Comparison of ENCODE assay signal across 7 mouse cellular contexts in genomic region chr4:99929613-99930517, GRCm38 (mm10). TPM values are rescaled to one million over a fixed set of nuclear protein-coding genes. Genes with fewer than 3 reads are reported as not detected.
DNase-seq lines count a peak whose midpoint lies in the region; ATAC-seq lines count a peak whose summit lies in the region.

Itgb3bp (minus strand) TSS chr4:99929813.

- under 1% methylated on average over 56 of the region's 57 CpGs for WGBS in limb, embryonic 11.5 days
- WGBS in midbrain, embryonic 13.5 days: under 1% methylated on average over 56 of the region's 57 CpGs

- H3K4me3 ChIP-seq in limb, embryonic 11.5 days (ENCODE audit: low read depth, low read length): peak within 1 kb of the TSS; percentile 67
- peak within 1 kb of the TSS; percentile 59 for H3K4me3 ChIP-seq in midbrain, embryonic 13.5 days (replicated peaks)

- H3K9ac ChIP-seq in limb, embryonic 11.5 days (ENCODE audit: low read length): peak within 1 kb of the TSS; percentile 70
- H3K9ac ChIP-seq in midbrain, embryonic 13.5 days (replicated peaks): peak within 1 kb of the TSS; percentile 79

- H3K9me3 ChIP-seq in limb, embryonic 11.5 days (ENCODE audit: control insufficient read depth, low read length): no peaks in the 10 kb centered on the region
- H3K9me3 ChIP-seq in midbrain, embryonic 13.5 days: no peaks in the 10 kb centered on the region

- ATAC-seq in granulocyte monocyte progenitor cell, adult 5-6 weeks (replicated peaks; ENCODE audit: poor library complexity, severe bottlenecking): peak; percentile 71
- ATAC-seq in limb, embryonic 11.5 days (ENCODE audit: insufficient number of reproducible peaks, low FRiP score, low TSS enrichment, low read depth): peak; percentile 91
- ATAC-seq in midbrain, embryonic 13.5 days: peak; percentile 96

- peak; percentile 92 for DNase-seq in adrenal gland, postnatal 14 days
- peak; percentile 86 for DNase-seq in embryo, embryonic 9.5 days (ENCODE audit: extremely low spot score)
- peak; percentile 92 for DNase-seq in kidney, adult 11 months
- peak; percentile 80 for DNase-seq in limb, embryonic 11.5 days (ENCODE audit: low spot score)
- DNase-seq in spleen, adult 18-20 months: peak; percentile 42 to 60

- no peaks in the 10 kb centered on the region for H3K36me3 ChIP-seq in limb, embryonic 11.5 days (ENCODE audit: control insufficient read depth, insufficient read depth, low read length)
- no peaks in the 10 kb centered on the region for H3K36me3 ChIP-seq in midbrain, embryonic 13.5 days

- H3K4me2 ChIP-seq in limb, embryonic 11.5 days (ENCODE audit: low read depth, severe bottlenecking): peak within 1 kb of the TSS; percentile 86
- H3K4me2 ChIP-seq in midbrain, embryonic 13.5 days (replicated peaks): peak within 1 kb of the TSS; percentile 88

- H3K27me3 ChIP-seq in limb, embryonic 11.5 days (ENCODE audit: control insufficient read depth, insufficient read depth, low read length): no peaks in the 10 kb centered on the region
- no peaks in the 10 kb centered on the region for H3K27me3 ChIP-seq in midbrain, embryonic 13.5 days

- H3K4me1 ChIP-seq in limb, embryonic 11.5 days (ENCODE audit: control insufficient read depth, insufficient read depth, low read length): no peaks in the 10 kb centered on the region
- peaks cover 11% of the 10 kb centered on the region; the same call in 1 of the 2 replicates for H3K4me1 ChIP-seq in midbrain, embryonic 13.5 days (replicated peaks)

- H3K27ac ChIP-seq in limb, embryonic 11.5 days (replicated peaks; ENCODE audit: low read depth, low read length): peak within 1 kb of the TSS; percentile 74
- H3K27ac ChIP-seq in midbrain, embryonic 13.5 days: peak within 1 kb of the TSS; percentile 82

RNA-seq across cellular contexts. Expression of gene Itgb3bp, which starts in this region (rescaled TPM):
- total RNA-seq in adrenal gland, postnatal 14 days (2021): 6.6 and 7.0 TPM in 2 replicates
- 27.2 and 31.5 TPM in 2 replicates for total RNA-seq in granulocyte monocyte progenitor cell, adult 5-6 weeks (2014; fragmentation: Nextera tagmentation)
- 14.0 and 18.1 TPM in 2 replicates for total RNA-seq in granulocyte monocyte progenitor cell, adult 5-6 weeks (2017)
- 49.5 and 53.4 TPM in 2 replicates for polyA plus RNA-seq in limb, embryonic 11.5 days (2014; fragmentation: Nextera tagmentation; extraction: Ambion mirVana)
- polyA plus RNA-seq in midbrain, embryonic 13.5 days (2015; fragmentation: Nextera tagmentation; extraction: Ambion mirVana): 25.1 and 26.8 TPM in 2 replicates

Comparison
In these comparisons a context has a peak if more than half of its experiments do, and no peak if none do; other contexts are left out.
1. Peak in every context shown above with its lines: DNase-seq, ATAC-seq, H3K4me3 ChIP-seq and H3K27ac ChIP-seq.